Mouse (Mus musculus): Measurements from ENCODE around the gene Jak2. TPM values are rescaled to one million over a fixed set of nuclear protein-coding genes. Genes with fewer than 3 reads are reported as not detected.

Gene Jak2
- total RNA-seq (2021): 10 to 100 TPM; 14.5 to 15.2 TPM
- long read RNA-seq, experiment 1, full-length matches to known transcripts: 9 of 14 reads
- long read RNA-seq, experiment 1, partial matches to known transcripts: 2 of 14 reads
- long read RNA-seq, experiment 1, other reads (novel, unspliced or antisense): 3 of 14 reads
- long read RNA-seq, experiment 2, full-length matches to known transcripts: 12 of 17 reads
- long read RNA-seq, experiment 2, partial matches to known transcripts: 3 of 17 reads
- long read RNA-seq, experiment 2, other reads (novel, unspliced or antisense): 2 of 17 reads

DNA sequence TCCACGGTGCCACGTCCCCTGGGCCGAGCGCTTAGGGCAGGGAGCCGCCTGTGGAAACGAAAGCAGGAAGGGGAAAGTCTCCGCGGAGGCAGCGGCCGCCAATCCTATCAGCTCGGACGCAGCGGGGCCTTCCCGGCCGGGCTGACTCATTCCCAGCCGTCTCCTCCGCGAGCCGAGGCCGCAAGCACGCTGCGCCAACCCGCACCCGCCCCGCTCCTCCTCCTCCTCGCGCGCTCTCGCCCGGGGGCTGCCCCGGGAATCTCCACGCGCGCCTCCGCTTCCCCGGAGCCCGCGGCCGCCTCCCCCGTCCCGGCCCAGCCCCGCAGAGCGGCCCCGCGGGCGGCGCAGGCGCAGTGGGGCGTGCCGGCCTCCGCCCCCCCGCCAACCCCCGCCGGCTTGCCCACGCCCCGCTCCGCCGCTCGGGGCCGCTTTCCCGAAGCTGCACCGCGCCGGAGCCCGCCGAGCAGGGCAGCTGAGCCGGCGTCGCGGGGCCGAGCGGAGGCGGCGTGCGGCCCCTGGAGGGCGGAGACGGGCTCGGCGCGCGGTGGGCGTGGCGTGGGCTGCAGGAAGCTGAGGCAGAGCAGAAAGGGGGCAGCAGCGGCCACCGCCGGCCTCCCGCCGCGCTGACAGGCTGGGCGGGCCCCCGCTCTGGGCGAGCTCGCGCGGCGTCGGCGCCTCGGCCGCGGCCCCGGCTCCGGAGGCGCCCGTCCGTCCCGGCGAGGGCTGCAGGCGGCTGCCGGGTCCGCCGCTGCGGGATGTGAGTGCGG lies at the start of gene Jak2:
Gene Jak2 (plus strand): TSS at position 638 of the 767 bp plus-strand sequence.
- peak; percentile 95 to 98 for DNase-seq
- intact Hi-C loops (cut with DNase I): loop anchor here (5.0 kb wide), 5 partner anchors 106 to 474 kb away; partner anchors contain the start of gene Cdc37l1

DNA sequence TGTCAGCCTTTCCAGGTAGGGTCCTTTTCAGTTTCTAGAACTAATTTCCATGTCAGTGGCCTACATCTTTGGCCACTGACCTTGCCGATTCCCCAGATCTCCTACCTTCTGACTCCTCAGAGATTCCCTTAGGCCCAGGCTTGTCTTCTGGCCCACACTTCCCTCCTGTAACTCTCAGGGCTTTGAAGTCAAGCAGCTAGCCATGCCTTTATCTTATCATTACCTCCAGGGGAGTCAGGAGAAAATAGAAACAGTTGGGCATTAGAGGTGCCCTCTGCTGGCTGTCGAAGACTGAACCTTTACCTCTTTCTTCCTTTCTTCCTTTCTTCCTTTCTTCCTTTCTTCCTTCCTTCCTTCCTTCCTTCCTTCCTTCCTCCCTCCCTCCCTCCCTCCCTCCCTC lies 48.3 kb upstream of the Jak2 start:
- intact Hi-C loops (cut with DNase I): loop anchor here (5.0 kb wide), 1 partner anchor 136 kb away; no protein-coding TSS in a partner anchor
- DNase-seq: no peak

DNA sequence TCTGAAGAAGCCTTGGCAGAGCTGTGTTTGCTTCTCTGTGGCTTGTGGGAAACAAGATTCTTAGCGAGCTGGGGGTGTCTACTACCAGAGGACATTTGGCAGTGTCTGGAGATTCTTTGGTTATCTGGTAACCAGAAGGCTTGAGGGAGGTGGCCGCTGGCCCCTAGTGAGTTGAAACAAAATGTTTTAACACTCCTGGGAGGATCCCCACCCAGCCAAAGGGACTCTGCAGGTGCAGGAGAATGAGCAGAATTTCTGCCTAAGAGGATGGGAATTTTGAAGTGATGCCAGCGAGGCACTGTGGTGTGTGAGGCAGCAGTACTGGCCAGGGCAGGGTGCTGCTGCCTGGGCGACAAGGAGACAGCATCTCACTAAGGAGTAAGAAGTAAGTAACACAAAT lies 47.0 kb upstream of the Jak2 start:
- peak in 1 of 2 experiments; percentile 10 for DNase-seq

DNA sequence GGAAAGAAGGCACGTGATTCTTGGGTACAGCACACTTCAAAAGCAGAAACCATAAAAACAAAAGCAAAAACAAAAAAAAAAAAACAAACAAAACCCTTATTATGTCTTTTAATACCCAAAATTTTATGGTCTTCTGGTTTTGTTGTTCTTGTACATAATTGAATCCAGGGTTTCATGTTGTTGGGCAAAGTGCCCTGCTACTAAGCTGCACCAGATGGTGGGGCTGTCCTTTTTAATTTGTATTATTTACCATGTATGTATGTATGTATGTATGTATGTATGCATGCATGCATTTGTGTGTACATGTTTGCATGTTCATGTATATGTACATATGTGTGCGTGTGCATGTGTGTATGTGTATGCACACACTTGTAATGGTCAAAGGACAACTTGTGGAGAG lies 46.4 kb upstream of the Jak2 start:
- no peak for DNase-seq
- intact Hi-C loops (cut with DNase I): no loop called here

More for the DNA sequence above, 47.0 kb upstream of the Jak2 start:
- intact Hi-C loops (cut with DNase I): loop anchor here (5.0 kb wide), 1 partner anchor 137 kb away; no protein-coding TSS in a partner anchor

DNA sequence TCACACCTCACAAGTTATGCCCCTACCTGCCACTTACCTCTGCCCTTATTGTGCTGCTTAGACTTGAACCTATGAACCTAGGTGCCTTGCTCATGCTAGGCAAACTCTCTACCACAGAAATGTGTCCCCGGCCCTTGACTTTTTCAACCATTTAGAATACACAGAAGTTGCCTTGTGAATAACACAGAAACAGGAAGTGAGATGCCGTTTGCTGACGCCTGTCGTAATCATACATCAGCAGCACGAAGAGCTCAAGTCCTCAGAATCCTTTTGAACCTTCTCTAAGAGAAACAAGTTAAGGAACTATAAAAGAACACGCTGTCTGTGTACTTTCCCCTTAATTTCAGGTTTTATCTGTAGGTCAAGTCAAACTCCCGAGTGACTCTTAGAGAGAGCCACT lies 41.7 kb upstream of the Jak2 start:
- intact Hi-C loops (cut with DNase I): no loop called here
- DNase-seq: no peak

DNA sequence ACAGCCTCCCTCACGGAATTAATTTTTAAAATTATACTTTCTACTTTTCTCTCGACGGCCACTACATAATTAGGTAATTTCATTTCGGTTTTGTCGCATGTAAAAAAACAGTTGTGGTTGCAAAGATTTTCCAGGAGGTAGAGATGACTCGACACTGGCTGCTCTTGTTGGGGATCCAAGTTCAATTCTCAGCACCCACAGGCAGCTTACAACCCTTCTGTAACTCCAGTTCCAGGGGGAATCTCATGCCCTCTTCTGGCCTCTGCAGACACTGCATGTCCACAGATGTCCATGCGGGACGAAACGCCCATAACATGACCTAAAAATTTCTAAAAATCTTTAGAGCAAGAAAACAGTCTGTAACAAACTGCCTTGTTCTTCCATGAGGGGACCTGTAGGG lies 41.3 kb upstream of the Jak2 start:
- DNase-seq: no peak
- intact Hi-C loops (cut with DNase I): no loop called here

DNA sequence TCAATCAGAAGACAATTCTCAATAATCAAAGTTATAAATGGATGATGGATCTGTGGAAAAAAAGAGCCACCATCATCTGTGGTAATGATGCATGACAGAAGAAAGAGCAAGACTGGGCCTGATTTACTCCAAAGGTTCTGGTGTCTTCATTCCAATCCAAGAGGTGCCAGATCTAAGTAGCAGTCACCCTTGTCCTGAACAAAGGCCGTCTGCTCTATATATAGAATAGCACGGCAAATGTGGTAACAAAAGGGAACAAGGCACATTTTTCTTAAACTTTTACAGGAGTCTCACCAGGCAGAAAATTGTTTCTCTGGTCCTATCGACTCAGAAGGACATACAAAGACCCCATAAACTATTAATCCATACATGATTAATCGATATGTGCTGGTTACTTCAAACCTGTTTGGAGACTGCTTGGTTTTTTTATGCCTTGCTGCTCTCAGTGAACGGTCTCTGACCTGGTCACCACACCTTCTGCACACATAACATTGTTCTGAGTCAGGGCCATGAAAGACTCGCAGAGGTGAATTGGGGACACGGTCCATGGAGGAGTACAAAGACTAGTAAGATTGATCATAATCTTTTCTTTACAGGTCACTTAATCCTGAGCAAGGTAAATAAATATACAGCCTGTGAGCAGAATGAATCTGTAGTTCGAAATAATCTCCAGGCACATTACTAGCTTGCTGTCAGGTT lies 35.7 kb upstream of the Jak2 start:
- intact Hi-C loops (cut with DNase I): no loop called here
- no peak for DNase-seq

DNA sequence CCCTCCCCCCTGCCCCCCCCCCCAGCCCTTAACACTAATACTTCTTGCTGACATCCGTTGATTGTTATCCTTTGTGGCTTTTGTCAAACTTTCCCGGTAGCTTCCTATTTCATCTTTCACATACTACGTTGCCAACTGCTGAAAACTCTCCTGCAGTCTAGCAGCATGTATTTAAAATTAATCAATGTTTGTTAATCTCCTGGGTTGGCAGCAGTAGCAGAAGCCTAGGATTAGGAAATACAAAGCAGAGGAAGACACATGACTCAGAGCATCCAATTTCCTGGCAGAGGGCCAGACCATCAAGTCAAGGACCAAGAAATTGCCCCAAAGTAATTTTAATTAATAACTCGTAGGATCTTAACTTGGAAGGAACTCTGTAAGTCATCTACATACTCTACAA lies 29.8 kb upstream of the Jak2 start:
- intact Hi-C loops (cut with DNase I): no loop called here
- no peak for DNase-seq

DNA sequence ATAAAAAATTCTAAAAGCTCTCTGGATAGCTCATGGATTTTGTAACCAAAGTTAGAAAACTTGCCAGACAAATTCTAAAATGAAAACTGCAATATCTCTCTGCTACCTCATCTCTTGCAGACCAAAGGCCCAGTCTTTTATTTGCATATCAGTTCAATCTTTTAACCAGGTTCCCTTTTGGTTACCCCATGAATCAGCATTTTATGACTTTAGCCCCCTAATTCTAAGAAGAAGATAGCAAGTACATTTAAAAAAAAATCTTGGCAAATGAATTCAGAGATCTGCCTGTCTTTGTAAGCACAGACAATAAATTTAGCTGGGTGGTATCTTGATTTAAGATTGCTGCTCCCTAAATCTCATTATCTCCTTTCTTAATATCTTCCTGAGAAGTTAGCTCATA lies 26.7 kb upstream of the Jak2 start:
- intact Hi-C loops (cut with DNase I): no loop called here
- no peak for DNase-seq

DNA sequence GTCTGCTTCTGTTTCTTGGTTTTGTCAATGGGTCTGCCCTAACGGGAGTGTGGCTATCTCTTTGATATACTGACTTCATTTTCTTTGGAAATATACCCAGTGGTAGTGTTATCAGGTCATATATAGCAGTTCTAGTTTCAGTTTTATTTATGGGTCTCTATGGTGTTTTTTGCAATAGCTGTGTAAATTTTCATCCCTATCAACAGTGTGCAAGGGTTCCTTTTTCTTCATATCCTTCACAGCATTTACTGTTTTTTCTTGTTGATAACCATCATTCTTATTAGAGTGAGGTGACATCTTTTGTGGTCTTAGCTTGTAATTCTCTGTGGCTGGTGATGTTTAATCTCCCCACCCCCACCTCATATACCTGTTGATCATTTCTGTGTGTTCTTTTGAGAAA lies 24.6 kb upstream of the Jak2 start:
- intact Hi-C loops (cut with DNase I): no loop called here
- DNase-seq: no peak

DNA sequence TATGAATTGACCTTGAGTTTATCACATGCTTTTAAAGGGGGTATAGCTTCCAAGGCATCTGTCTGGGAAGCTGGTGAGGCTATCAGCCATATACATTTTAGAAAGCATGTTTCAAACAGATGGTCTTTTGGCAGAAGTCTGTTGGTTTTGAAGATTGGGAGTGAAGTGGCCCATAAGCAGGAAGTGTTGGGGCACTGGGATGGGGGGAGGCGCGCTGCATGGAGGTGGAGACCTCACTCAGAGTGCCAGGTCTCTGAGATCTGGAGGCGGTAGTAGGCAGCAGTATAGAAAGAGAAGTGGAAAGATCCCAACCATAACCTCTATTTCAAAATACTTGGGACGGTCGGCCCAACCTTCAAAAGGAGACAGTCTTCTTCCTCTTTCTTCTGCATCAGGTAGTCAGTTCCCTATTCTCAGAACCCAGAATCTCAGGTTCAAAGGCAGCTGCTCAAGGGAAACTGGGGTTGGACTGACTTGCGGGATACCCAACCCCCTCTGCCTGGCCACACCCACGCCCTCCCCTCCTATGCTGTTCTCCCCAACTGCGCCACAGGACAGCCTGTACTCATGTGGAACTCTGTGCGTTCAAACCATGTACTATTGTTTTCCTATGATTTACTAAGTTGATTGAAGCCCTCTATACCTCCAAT lies 23.6 kb upstream of the Jak2 start:
- intact Hi-C loops (cut with DNase I): no loop called here
- no peak for DNase-seq

DNA sequence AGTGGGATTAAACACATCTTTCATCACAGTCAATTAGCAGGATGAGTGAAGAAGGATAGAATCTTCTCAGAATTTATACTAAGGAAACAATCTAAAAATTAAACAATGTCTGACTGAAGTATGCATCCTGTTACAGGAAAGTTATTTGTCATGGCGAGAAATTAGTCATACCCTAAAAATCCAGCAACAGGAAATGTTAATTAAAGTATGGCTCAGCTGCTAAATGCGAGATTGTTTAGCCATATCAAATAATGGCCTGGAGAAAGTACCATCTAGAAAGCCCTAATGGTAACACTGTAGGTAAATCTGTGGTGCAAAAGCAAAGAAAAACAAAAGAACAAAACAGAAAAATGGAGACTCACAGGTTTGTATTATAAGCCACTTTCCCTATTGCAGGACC lies 22.6 kb upstream of the Jak2 start:
- no peak for DNase-seq
- intact Hi-C loops (cut with DNase I): no loop called here

DNA sequence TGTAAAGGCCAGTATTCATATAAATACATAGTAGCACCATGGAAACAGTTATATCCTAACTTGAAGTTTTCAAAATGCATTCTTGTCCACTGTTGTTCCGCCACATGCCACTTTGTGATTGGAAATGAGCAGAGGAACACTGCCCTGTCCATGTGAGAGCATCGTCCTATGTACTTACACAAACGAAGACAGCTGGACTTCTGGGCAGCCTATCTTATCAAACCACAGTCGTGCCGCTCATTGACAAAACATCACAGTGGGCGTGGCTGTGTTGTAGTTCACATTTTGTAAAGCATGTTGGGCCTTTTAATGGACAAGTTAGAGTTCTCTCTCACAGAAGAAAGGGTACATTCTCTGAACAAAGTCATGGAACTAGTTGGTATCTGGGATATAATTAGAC lies 18.9 kb upstream of the Jak2 start:
- intact Hi-C loops (cut with DNase I): no loop called here
- DNase-seq: no peak

DNA sequence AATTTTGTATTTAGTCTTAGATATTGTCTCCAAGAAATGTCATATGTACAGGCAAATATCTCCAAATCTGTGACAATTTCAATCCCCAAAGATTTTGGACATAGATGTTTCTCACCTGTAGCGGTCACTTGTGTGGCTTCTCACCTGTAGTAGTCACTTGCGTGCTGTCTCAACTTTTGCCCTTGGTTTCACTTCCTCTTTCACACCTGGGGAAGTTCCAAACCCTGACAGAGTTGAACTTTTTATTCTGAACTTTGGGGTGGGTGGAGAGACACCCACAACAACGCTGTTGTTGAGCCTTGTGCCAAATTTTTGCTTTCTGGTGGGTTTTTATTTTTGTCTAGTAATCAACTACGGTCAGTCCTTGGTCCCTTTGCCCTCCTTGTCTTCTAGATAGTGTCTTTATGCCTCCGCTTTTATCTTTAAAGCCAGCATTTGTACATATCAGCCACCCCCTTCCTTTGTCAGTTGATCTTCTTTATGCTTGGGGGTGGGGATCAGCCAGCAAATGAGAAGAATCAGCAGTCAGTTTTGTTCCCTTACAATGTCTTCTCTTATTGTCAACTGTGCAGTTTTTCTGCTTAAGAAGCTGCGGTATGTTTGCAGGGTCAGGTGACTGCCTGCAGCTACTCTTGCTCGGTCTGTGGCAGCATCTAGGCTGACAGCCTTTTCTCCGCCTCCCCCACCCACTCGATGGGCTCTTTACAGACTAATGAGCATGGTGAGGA lies 14.8 kb upstream of the Jak2 start:
- DNase-seq: no peak
- intact Hi-C loops (cut with DNase I): no loop called here

DNA sequence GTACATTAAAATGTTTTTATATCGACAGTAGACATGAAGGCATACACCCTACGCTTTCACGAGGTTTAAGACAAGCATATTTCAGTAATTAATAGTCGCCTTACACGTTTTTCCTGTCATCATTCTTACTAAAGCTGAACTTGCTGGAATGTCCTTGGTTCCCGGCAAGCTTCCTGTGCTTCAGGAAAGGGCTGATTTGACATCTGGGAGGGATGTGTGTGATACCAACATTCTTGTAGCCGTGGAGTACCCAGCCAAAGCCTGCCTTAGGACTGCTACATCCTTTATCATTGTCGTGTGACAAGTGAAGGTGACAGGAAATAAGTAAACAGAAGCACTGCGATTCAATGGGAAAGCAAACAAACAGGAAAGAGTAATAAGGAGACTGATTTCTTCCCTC lies 13.5 kb upstream of the Jak2 start:
- intact Hi-C loops (cut with DNase I): no loop called here
- DNase-seq: no peak

DNA sequence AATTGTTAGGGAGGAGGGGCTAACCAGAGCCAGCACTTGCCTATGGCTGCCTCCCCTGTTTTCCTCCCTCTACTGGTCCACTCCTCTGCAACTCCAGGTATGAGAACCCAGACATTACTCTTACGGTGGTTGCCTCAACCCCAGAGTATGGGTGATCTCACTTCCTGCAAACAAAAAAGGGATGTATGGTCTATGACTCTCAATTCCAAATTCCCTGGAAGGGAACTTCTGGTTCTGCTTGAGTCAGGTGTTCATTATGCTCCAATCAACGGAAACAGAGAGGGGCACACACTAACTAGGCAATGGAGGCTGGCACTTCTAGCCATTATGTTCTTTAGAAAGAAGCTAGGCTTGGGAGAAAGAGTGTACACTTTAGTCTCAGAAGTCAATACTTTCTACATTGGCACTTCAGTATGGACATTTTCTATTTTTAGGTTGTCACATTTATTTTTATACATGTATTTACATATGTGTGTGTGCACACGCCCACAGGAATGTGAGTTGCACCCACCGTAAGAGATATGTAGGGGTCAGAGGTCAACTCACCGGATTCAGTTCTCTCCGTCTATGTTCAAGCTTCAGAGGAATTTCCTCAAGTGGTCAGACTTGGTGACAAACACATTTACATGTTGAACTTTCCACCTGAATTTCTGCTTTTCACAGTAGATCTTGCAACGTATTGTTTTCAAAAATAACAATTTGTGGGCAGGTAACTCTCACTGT lies 12.0 kb upstream of the Jak2 start:
- DNase-seq: no peak
- intact Hi-C loops (cut with DNase I): no loop called here

DNA sequence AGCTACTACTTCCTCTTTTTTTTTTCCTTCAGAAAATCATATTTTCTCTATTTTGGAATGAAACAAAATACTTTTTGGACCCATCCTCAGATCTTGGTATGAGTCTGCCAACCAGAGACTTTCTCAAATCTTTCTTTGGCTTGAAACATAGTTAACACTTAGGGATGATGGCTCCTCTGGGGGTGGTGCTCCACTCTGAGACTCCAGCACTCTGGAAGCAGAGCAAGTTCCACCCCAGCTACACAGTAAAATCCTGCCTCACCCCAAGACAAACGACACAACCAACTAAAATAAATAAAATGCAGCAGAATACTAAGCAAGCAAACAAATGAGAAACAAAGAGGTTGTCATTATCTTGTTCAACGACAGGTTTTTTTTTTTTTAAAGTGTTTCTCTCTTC lies 11.0 kb upstream of the Jak2 start:
- intact Hi-C loops (cut with DNase I): no loop called here
- DNase-seq: no peak

DNA sequence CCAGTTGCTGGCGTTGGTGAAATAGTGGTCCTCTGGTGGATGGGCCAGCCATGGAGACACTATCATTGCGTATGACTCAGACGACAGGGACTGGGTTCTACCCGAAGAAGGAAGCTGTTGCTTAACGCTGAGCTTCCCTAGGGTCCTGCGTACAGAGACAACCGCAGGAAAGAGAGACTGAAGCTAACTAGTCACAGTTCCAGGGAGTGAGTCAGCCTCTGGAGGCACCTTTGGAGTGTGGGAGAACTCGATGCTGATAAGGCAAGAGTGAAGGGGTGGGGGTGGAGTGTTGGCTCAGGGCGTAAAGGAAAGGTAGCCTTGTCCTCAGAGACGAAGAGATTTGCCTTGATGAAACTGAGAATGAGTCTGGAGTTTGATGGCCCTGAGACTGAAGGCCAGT lies 10.0 kb upstream of the Jak2 start:
- intact Hi-C loops (cut with DNase I): no loop called here
- no peak for DNase-seq

DNA sequence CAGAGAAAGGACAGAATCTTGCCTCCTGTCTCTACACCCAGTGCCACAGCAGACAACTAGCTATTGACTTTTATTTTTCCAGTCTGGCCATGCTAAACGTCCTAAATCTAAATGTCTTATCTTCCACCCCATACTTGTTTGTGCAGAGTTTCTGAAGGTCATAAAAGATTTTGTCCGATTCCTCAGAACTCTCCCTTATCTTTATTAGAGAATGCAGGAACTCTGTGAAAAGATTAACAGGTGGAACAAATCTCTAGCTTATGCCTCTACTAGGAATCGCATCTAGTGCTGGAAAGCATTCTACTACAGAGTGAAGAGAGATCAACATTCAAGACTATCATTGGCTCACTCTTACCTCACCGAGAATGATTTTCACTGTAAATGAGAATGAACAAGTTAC lies 1.7 kb upstream of the Jak2 start:
- intact Hi-C loops (cut with DNase I): loop anchor here (5.0 kb wide), 5 partner anchors 107 to 473 kb away; partner anchors contain the start of gene Cdc37l1
- DNase-seq: no peak

All from heart, postnatal 14 days (tissue).